Mouse (Mus musculus) telencephalon, adult 2 months (tissue): ENCODE measurements around the gene Tyk2.

ENCODE experiments used
- DNase-seq: peaks from one replicate; pipeline ENCODE4 v3.0.0-alpha.2; 2011; ENCODE audit warnings: low read depth, low spot score

Tyk2 gene

DNA sequence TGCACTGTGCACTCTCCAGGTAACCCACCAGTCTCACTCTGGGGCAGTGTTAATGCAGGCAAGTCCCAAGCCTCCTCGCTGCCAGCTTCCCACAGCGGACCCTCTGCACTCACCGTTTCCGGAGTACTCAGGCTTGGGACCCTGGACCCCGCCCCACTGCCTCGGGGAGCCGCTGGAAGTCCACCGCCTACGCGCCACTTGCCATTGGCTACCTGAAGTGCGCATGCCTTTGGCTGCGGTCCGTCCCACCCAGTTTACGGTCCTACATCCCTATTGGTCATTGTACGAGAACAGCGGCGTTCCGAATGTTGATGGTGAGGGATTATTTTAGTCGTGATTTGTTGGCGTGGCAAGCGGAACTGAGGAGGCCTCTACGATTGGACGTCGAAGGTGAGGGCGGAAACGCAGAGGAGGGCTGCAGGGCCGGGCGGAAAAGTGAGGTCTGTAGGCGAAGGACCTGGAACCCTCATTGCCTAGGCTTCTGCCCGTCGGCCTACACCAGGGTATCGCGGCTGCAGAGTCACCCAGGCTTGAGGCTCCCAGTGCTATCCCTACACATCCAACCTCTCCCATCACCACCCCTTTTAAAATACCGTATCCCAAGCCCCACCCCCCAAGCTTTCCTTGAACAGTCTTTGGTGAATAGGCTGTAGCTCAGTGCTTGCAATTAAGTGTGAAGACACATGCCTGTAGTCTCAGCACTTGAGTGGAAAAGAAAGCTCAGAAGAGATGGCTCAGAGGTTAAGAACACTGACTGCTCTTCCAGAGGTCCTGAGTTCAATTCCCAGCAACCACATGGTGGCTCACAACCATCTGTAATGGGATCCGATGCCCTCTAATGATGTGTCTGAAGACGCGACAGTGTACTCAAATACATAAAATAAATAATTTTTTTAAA is at the start of gene Tyk2:
Tyk2 (minus strand) TSS at position 185 of the 898 bp plus-strand sequence.
- DNase-seq = peak; percentile 99

DNA sequence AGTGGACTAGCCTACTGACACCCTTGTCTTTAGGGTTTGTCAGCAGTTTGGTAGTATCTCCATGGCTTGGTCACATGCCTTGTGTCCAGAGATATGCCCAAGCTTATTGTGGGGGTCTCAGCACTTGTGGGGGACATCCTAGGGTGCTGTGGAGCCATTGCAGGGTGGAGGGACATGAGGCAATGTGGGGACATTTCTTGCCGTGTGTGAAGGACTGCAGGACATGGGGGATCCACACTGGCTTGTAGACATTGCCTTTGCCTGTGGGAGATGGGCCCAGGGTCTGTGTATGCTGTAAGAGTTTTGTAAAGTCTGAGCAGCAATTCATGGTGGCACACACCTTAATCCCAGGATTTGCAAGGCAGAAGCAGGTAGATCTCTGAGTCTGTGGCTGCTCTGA is 49.8 kb upstream of the Tyk2 start:
- no peak for DNase-seq

DNA sequence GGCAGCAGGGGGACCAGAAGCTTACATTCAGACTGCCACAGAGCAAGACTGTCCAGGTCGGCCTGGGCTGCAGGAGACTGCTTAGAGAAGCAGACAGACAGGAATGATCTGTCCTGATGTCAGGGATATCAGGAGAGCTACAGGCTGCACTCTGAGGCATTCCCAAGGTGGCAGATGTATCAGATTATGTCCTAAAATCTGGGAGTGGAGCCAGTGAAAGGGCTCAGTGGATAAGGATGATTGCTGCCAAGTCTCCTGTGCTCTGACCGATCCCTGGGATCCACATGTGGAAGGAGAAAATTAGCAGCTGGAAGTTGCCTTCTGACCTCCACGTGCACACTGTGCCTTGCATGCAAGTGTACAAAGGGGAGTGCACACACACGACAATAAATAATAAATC is 49.4 kb upstream of the Tyk2 start:
- no peak for DNase-seq

DNA sequence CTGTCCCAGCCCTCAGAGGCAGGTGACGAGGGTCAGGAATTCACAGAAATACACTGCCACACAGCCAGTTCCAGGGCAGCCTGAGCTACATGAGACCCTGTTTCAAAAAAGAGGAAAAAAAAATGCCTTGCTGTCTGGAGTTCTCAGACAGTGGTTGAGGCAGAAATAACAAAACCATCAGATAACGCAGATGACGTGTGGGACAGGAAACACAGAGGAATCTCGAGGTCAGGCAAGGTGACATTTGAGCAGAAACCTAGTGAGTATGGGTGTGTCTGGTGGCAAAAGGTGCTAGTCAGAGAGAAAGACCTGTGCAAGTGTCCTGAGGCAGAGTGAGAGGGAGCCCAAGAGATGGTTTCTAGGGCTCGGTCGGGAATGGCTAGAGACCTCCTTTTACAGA is 41.3 kb upstream of the Tyk2 start:
- no peak for DNase-seq

- no peak for DNase-seq
These were observed 38.1 kb upstream of the Tyk2 start for GRCm38 (mm10) chr9:21169157-21169556.

DNA sequence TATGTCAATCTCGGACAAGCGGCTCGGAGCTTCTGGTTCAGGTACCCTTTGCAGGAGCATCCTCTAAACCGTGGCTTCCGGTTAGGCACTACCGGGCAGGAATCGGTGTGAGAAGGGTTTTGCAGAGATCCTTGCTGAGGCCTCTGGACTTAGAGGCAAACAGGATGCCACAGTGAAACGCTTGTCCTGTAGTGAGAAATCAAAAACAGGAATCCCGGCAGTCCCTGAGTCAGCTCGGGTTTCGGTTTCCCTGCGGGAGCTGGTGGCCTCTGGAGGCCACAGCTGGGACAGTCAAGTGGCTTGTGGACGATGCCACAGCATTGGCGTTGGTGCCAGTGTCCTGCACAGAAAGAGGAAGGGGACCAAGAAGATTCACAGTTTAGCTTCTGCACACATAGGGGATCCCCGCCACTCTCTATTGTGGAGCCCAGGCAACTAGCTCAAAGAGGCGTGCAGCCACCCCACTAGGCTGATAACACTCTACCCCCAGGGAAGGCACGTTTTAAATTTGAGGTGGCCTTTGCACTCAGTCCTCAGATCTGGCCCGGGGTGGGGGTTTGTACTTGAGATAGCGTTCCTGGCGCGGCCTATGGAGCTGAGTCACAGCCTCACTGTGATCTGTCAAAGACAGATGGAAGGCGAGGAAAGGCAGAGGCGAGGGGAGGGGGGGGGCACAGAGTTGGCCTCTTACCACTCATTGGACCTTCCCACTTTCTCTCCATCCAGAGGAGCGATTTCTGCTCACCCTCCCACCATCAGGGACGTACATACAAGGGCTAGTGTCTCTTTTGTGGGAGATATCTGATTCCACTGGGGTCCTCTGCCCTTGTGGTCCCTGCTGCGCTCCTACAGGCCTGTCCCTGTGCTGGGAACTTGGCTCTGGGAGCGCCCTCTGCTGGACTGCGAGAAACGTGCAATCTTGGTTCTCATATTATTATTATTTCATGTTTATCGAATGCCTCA is 37.4 kb upstream of the Tyk2 start:
- DNase-seq = no peak

DNA sequence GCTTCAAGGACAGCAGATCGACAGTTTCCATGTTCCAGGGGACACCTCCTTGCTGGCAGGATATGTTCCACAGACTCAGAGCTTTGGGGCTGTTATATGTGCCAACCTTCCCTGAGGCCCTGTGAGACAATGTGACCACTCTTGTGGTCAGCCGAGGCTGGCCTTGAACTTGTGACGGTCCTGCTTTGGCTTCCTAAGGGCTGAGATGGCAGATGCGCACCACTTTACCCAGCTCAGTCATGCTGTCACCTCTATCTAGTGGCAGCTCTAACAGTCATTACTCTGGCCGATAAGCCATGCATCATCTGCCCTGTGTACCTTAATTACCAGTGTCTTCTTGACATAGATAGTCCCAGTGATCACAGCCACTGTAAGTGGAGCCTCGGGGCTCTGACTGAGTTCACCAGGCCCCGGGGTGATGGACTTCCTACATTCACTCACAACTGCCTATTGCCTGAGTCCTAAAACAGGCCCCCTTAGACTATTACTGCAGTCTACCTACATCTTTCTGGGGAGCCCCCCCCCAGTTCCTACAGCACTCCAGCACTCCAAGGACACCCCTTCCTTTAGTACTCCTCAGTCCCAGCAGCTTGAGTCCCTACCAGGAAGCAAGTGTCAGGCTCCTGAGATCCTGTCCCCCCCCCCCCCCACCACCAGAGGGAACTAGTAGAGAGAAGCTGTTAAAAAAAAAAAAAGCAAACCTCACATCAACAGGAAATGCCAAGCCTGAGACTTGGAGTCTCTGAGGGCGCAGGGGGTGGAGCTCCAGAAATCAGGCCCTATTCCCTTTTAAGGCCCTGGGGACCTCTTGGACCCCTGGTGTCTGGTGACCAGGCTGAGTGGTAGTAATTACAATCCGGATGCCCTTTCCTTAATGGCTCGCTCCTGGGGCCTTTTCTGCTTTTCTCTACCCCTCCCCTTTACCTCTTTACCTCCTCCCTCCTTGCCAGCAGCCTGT is 36.4 kb upstream of the Tyk2 start:
- no peak for DNase-seq

- DNase-seq = no peak
These were observed 35.5 kb upstream of the Tyk2 start for GRCm38 (mm10) chr9:21166516-21166915.

DNA sequence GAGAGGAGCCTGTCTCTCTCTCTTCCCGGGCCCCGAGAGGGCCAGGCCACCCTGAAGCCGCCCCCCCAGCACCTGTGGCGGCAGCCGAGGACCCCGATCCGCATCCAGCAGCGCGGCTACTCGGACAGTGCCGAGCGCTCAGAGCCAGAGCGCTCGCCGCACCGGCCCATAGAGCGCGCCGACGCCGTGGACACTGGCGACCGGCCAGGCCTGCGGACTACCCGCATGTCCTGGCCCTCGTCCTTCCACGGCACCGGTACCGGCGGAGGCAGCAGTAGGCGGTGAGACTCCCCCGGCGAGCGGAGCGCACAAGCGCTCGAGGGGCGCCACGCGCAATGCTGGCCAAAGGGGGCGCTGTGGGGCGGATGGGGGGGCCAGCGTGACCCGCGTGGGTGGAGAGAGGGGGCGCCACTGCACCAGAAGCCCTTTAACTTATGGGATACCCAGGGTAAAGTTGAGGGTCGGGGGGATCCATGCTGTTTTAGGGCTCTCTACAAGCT is 35.0 kb upstream of the Tyk2 start:
- DNase-seq = no peak

DNA sequence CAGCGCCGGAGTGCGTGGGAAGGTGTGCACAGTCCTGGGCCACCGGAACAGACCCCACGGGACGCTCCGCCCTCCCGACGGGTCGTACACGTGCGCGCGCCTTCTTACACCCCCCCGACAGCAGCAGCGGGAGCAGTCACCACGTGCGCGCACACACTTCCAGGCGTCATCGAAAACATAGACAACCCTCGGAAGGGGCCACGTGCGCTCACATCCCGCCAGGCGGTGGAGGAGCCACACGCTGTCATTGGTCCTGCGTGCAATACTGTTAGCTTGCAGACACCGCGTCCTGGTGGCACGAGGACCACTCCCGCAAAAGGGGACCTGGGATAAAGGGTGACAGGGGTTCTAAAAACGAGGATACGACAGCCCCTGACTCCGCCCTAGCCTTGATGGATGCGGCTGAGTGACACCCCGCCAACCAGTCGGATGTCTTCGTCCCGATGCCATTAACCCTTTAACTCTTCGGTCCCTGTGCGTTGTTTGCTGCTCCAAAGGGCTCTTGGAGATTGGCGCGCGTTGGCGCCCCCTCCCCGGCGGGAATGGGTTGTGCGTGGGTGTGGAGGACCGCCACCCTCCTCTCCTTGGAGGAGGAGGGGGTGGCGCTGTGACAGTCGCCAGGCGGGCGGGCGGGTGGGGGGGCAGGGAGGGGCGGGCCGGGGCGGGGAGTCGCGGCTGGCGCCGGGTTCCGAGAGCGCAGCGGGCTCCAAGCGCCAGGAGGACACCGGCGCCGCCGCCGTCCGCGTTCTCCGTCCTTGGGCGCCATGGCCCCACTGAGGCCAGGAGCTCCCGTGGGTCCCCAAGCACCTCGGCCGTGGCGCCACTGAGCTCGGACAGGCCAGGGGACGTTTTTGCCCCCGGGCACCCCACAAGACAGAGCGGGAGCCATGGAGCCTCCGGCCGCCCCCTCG is 34.3 kb upstream of the Tyk2 start, which contains the start of gene Pde4a:
Pde4a (plus strand) TSS at position 674 of the 911 bp plus-strand sequence.
- peak; percentile 86 for DNase-seq

DNA sequence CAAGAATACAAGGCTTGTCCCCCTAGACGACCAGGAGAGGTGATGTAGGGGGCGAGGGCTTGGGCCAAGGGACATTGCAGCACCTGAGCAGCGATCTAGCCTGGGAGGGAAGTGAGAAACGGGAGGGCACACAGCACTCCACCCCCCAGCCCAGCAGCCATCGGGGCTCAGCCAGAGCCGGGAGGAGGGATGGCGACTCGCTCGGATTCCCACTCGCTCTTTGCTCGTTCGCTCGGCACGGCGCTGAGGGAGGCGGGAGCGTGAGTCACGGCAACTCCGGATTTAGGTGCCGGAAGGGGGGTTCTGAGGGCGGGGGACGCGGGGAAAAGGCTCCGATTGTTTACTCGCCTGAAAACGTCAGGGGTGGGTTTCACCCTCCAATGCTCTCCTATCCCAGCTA is 33.0 kb upstream of the Tyk2 start:
- DNase-seq = peak; percentile 74

DNA sequence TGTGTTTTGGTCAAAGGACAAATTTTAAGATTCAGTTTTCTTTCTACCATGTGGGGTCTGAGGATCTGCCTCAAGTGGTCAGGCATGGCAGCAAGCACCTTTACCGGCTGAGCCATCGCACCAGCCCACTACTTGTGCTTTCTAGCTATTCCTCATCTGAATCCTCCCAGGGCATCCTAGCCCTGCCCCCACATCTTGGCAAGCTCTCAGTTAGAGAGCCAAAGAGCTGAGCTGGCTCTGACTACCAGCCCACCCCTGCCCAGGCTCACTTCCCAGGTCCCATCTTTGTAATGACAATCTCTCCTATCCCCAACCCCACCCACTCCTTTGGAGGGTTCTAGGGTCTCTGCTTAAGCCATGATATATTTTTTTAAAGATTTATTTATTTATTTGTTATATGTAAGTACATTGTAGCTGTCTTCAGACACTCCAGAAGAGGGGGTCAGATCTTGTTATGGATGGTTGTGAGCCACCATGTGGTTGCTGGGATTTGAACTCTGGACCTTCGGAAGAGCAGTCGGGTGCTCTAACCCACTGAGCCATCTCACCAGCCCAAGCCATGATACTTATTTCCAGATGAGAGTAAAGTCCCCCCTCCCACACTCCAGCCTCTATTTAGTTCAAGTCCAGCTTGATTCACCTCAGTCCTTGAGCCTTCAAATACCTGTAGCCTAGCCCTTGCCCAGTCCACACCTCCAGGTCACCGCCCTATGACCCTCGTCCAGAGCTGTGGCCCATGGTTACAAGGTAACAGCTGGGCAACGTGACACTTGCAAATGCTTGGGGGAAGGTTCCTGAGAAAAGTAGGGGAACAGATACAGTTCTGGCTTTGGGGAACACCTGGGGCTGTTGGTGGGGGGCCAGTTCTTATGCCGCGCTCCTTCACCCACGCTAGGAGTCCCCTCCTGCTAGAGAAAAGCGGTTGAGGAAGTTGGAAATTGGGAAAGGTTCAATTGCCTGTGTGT is 32.3 kb upstream of the Tyk2 start:
- no peak for DNase-seq

GRCm38 (mm10) chr9:21161209-21161909 is 30.3 kb upstream of the Tyk2 start:
- DNase-seq = peak; percentile 92

DNA sequence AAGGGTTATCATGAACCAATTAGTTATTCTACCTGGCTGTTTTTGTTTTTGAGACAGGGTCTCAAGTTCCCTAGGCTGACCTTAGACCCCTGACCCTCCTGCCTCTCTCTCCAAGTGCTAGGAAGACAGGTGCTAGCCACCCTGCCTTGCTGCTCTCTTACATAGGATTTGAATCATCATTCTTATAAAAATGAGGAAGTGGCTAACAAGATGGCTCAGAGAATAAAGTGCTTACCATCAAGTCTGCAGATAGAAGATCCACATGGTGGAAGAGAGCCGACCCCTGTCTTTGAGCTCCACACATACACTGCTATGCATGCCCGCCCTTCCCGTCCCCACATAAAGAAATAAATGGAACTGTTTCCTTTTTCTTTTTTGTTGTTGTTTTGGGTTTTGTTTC is 23.7 kb upstream of the Tyk2 start:
- DNase-seq = no peak

GRCm38 (mm10) chr9:21153833-21154232 is 22.8 kb upstream of the Tyk2 start:
- DNase-seq = no peak

GRCm38 (mm10) chr9:21153331-21153730 is 22.3 kb upstream of the Tyk2 start:
- DNase-seq = no peak

DNA sequence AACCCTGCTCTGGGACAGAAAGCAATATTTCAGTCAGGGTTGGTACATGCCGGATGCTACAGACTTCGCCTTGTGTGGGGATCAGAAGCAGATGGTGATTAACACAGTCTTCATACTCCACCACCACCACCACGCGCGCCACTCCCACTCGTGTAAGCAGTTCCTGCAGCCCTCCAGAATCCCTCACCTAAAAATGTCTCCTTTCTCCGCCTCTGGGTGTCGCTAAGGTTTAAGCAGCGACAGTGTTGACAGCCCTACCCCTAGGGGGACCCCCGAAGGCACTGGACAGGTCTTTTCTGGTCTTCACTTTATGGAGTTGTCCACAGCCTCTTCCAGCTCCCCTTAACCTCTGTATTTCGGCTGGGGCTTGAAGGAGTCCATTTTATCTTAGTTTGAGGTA is 21.7 kb upstream of the Tyk2 start:
- DNase-seq = peak; percentile 71
